Mouse (Mus musculus) megakaryocyte, embryonic 14.5 days (primary cell): ENCODE measurements around the gene Clpb. TPM values are rescaled to one million over a fixed set of nuclear protein-coding genes. Genes with fewer than 3 reads are reported as not detected.

ENCODE experiments used
- H3K27me3 ChIP-seq: replicated peaks from 2 replicates; pipeline ENCODE3; 2012; ENCODE audit warnings: inconsistent platforms
- H3K36me3 ChIP-seq: replicated peaks from 2 replicates; pipeline ENCODE3; 2012; ENCODE audit warnings: low read length, inconsistent platforms, mixed read lengths
- H3K4me1 ChIP-seq: 2 replicates; pipeline ENCODE4 v1.6.1; 2012; ENCODE audit warnings: inconsistent platforms
- H3K4me3 ChIP-seq: replicated peaks from 2 replicates; pipeline ENCODE3; 2012; ENCODE audit warnings: moderate library complexity, mild to moderate bottlenecking, inconsistent platforms
- H3K9me3 ChIP-seq: 2 replicates; pipeline ENCODE4 v1.6.1; 2012; ENCODE audit warnings: inconsistent platforms
- FLI1 ChIP-seq: IDR thresholded peaks from 2 replicates; pipeline ENCODE4 v1.6.1; 2012; ENCODE audit warnings: low read length, inconsistent platforms, mixed read lengths
- GATA1 ChIP-seq: IDR thresholded peaks from 3 replicates; pipeline ENCODE4 v1.6.1; 2012; ENCODE audit warnings: mixed read lengths, low read length, inconsistent platforms, borderline replicate concordance
- polyA plus RNA-seq: library from polyadenylated mRNA; stranded (reverse); fragments of >175 nt; gene quantifications from 2 replicates; pipeline ENCODE4 v1.2.3, GENCODE M21; 2012; ENCODE audit warnings: low replicate concordance; ENCODE audit not compliant: insufficient read depth

Gene Clpb
- polyA plus RNA-seq, 1 experiment, result 18.4 TPM

- Histone ChIP-seq H3K4me3 (peak overlapping the region; percentile 64), H3K9me3 (no peaks in the 10 kb centered on the region), H3K27me3 (no peaks in the 10 kb centered on the region), H3K4me1 (peaks cover 61% of the 10 kb centered on the region), H3K36me3 (peaks cover 26% of the 10 kb centered on the region)
- TF ChIP-seq FLI1 (no peak), GATA1 (no peak)
Observed at GRCm38 (mm10) chr7:101673497-101673896, 10.1 kb downstream of the Clpb start.

DNA sequence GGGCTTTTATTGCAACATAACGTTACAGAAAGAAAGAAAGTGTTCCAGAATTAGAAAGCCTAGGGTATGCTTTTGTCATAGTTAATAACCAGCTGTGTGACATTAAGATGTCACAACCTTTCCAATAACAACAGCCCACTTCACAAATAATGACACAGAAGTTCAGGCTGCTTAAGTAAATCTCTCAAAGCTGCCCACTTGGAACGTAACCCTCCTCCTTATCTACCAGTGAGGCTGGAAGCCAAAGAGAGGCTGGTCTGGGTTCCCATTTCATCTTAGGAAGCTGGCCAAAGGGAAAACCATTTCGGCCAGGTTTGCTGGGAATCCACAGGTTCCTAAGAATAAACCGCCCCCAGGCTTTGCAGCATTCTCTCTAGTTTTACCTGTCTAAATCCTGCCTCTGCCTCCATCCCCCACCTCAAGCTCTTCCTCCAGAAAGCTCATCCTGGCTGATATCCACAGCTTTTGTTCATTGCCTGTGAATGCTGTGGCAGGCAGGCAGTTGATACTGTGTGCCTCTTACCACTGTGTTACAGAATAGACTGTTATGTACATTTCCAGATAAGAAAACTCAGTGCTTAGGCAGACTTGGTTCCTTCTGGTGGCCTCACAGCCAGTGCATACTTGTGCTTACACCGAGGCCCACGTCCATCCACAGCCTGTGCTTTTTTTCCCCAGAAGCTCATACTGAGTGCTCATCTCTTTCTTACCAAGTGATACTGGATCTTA, 12.8 kb downstream of the Clpb start:
- no peaks in the 10 kb centered on the region for H3K27me3 ChIP-seq
- peaks cover 63% of the 10 kb centered on the region for H3K4me1 ChIP-seq
- peaks cover 8% of the 10 kb centered on the region for H3K36me3 ChIP-seq
- H3K4me3 ChIP-seq, result no peak overlapping the region
- no peak for TF ChIP-seq GATA1
- no peak for TF ChIP-seq FLI1
- no peaks in the 10 kb centered on the region for H3K9me3 ChIP-seq

GRCm38 (mm10) chr7:101676762-101677308, 13.4 kb downstream of the Clpb start:
- TF ChIP-seq FLI1, result no peak
- TF ChIP-seq GATA1, result no peak
- peaks cover 7% of the 10 kb centered on the region for H3K36me3 ChIP-seq

GRCm38 (mm10) chr7:101679591-101679990, 16.2 kb downstream of the Clpb start:
- no peaks in the 10 kb centered on the region for H3K9me3 ChIP-seq
- TF ChIP-seq FLI1 (no peak), GATA1 (no peak)
- H3K36me3 ChIP-seq, result peaks cover 4% of the 10 kb centered on the region
- peaks cover 54% of the 10 kb centered on the region for H3K4me1 ChIP-seq
- no peaks in the 10 kb centered on the region for H3K27me3 ChIP-seq
- H3K4me3 ChIP-seq, result no peak overlapping the region

More at GRCm38 (mm10) chr7:101676762-101677308, 13.4 kb downstream of the Clpb start:
- Histone ChIP-seq H3K9me3 (no peaks in the 10 kb centered on the region), H3K4me3 (no peak overlapping the region), H3K4me1 (peaks cover 62% of the 10 kb centered on the region), H3K27me3 (no peaks in the 10 kb centered on the region)

GRCm38 (mm10) chr7:101680961-101681360, 17.5 kb downstream of the Clpb start:
- no peak overlapping the region for H3K4me3 ChIP-seq
- H3K36me3 ChIP-seq, result peaks cover 4% of the 10 kb centered on the region
- peaks cover 50% of the 10 kb centered on the region for H3K4me1 ChIP-seq
- H3K9me3 ChIP-seq, result no peaks in the 10 kb centered on the region
- no peak for TF ChIP-seq FLI1
- no peak for TF ChIP-seq GATA1
- H3K27me3 ChIP-seq, result no peaks in the 10 kb centered on the region

GRCm38 (mm10) chr7:101681565-101682071, 18.2 kb downstream of the Clpb start:
- Histone ChIP-seq H3K9me3 (no peaks in the 10 kb centered on the region), H3K4me3 (no peak overlapping the region), H3K27me3 (no peaks in the 10 kb centered on the region), H3K4me1 (peaks cover 43% of the 10 kb centered on the region), H3K36me3 (peaks cover 4% of the 10 kb centered on the region)
- TF ChIP-seq GATA1 (no peak), FLI1 (no peak)

GRCm38 (mm10) chr7:101682886-101683285, 19.5 kb downstream of the Clpb start:
- no peak overlapping the region for H3K4me3 ChIP-seq
- H3K27me3 ChIP-seq, result no peaks in the 10 kb centered on the region
- TF ChIP-seq GATA1 (no peak), FLI1 (no peak)
- H3K9me3 ChIP-seq, result no peaks in the 10 kb centered on the region
- H3K36me3 ChIP-seq, result peaks cover 12% of the 10 kb centered on the region
- peaks cover 39% of the 10 kb centered on the region for H3K4me1 ChIP-seq

DNA sequence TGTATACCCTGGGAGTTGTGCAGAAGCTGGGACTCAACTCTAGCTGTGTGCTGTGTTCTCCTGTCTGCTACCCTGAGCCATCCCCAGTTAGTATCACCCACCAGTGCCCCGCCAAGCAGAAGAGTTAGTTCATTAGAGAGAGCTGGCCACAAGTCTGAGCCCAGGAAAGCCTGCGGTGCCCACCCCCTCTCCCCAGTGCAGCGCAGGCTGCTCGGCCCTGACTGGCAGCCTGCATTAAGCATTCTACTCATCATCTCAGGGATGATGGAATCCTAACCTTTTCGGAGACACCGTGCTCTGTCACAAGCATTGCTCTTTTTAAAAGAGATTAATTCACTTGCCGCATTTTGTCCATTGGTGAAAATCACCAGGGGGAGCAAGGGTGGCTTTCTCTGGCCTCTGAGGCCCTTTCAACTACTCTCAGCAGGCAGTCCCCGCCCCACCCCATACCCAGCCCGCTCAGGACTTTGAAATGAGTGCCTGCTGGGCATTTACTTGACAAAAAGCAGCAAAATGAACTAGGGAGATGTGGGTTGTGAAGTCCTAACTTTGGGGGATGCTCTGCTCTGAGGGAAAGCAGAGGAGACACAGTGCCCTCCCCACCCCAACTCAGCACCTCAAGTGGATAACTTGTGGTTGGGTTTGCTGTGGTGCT, 20.7 kb downstream of the Clpb start:
- Histone ChIP-seq H3K36me3 (peaks cover 24% of the 10 kb centered on the region), H3K4me3 (no peak overlapping the region), H3K27me3 (no peaks in the 10 kb centered on the region), H3K9me3 (no peaks in the 10 kb centered on the region), H3K4me1 (peaks cover 39% of the 10 kb centered on the region)
- no peak for TF ChIP-seq GATA1
- TF ChIP-seq FLI1, result no peak

DNA sequence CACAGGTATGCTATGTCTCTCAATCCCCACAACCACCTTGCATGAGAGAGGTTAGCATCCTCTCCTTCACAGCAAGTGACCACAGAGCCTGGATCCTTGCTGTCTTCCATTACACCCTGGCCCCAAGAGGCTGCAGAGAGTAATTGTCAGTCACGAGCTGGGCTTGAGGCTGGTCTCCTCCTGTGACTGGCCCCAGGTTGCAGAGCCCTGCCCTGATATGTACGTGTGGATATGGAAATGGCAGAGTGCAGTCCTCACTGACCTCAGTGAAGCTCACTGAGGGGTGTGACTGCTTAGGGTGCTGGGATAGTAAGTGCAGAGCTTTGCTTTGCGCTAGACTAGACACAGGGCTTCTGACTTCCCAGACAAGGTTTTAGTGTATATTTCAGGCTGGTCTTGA, 21.2 kb downstream of the Clpb start:
- TF ChIP-seq FLI1 (no peak), GATA1 (no peak)
- no peaks in the 10 kb centered on the region for H3K27me3 ChIP-seq
- H3K36me3 ChIP-seq, result peaks cover 27% of the 10 kb centered on the region
- H3K9me3 ChIP-seq, result no peaks in the 10 kb centered on the region
- H3K4me3 ChIP-seq, result no peak overlapping the region
- peaks cover 34% of the 10 kb centered on the region for H3K4me1 ChIP-seq

DNA sequence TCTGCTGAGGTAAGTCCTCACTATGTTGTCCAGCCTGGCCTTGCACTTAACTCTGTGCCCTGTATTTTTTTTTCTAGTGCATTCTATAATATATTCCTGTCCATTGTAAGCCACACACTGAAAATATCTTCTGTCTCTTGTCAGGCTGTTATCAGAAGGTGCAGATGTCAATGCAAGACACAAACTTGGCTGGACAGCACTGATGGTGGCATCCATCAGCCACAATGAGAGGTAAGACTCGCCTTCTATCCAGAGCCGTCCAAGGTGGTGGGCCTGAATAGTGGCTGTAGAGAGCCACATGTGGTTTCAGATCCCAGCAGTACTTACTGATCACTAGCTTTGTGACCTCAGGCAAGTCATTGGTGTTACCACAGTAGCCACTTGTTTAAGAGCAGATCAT, 23.7 kb downstream of the Clpb start:
- Histone ChIP-seq H3K36me3 (peaks cover 32% of the 10 kb centered on the region), H3K9me3 (no peaks in the 10 kb centered on the region), H3K27me3 (no peaks in the 10 kb centered on the region), H3K4me3 (no peak overlapping the region), H3K4me1 (peaks cover 21% of the 10 kb centered on the region)
- no peak for TF ChIP-seq FLI1
- no peak for TF ChIP-seq GATA1
